Mouse (Mus musculus) thymus, adult 2 months (tissue): ENCODE results near the gene Eva1b.

Source experiments
- CTCF ChIP-seq: fragments of 200-500 bp; IDR thresholded peaks from 2 replicates; pipeline ENCODE4 v1.5.1; 2012; ENCODE audit warnings: mild to moderate bottlenecking, control low read depth, low read length, moderate library complexity, borderline replicate concordance; ENCODE audit not compliant: control insufficient read depth, poor library complexity, insufficient read depth; ENCODE audit errors: extremely low read depth
- POLR2A ChIP-seq: fragments of 200-500 bp; IDR thresholded peaks from 2 replicates; pipeline ENCODE4 v1.6.1; 2012; ENCODE audit warnings: mild to moderate bottlenecking, low read length, control low read depth, moderate library complexity; ENCODE audit not compliant: control insufficient read depth, poor library complexity, insufficient read depth; ENCODE audit errors: extremely low read depth

DNA sequence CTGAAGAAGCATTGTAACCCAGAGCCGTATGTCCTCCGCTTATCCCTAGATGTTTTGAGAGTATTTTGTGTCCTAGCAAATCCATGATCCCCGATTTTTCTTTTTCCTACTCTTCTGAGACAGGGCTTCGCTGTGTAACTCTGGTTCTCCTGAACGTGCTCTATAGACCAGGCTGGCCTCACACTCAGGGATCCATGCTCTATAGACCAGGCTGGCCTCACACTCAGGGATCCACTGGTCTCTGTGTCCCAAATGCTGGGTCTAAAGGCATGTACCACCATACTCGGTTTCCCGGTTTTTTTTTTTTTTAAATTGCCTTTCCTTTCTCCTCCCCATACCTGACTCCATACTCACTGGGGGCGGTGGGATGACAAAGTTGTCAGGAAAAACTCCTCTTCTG is 13.4 kb downstream of the Eva1b start:
- TF ChIP-seq CTCF (no peak), POLR2A (no peak)
